Mouse (Mus musculus) limb, embryonic 15.5 days (tissue): ENCODE results near the gene Olfr385. TPM values are rescaled to one million over a fixed set of nuclear protein-coding genes. Genes with fewer than 3 reads are reported as not detected.
"Not testable (repeated sequence)": the region's sequence is repeated elsewhere in the genome, so short reads cannot be mapped to it uniquely, and the experiment has no call there.

Experiments
- ATAC-seq: fragments of 200-750 bp; cut with Nextera tagmentation; 2 replicates; pipeline ENCODE4 v1.8.0; 2017; ENCODE audit warnings: low read depth, moderate TSS enrichment; ENCODE audit not compliant: insufficient number of reproducible peaks, low FRiP score, low TSS enrichment
- H3K27ac ChIP-seq: fragments of 300-500 bp; sonication (generic); 2 replicates; pipeline ENCODE4 v1.5.1; 2015; ENCODE audit warnings: moderate library complexity, mild to moderate bottlenecking, inconsistent platforms
- H3K27me3 ChIP-seq: fragments of 300-500 bp; sonication (generic); 2 replicates; pipeline ENCODE4 v1.6.1; 2015; ENCODE audit warnings: inconsistent platforms
- H3K36me3 ChIP-seq: fragments of 300-500 bp; sonication (generic); 2 replicates; pipeline ENCODE4 v1.6.1; 2015; ENCODE audit warnings: inconsistent platforms
- H3K4me1 ChIP-seq: fragments of 300-500 bp; sonication (generic); 2 replicates; pipeline ENCODE4 v1.6.1; 2015; ENCODE audit warnings: inconsistent platforms
- H3K4me2 ChIP-seq: fragments of 300-500 bp; sonication (generic); 2 replicates; pipeline ENCODE4 v1.6.1; 2015; ENCODE audit warnings: mild to moderate bottlenecking, inconsistent platforms
- H3K4me3 ChIP-seq: fragments of 300-500 bp; sonication (generic); 2 replicates; pipeline ENCODE4 v1.5.1; 2015; ENCODE audit warnings: mild to moderate bottlenecking, inconsistent platforms
- H3K9ac ChIP-seq: fragments of 300-500 bp; sonication (generic); 2 replicates; pipeline ENCODE4 v1.6.1; 2015; ENCODE audit warnings: inconsistent platforms
- H3K9me3 ChIP-seq: fragments of 300-500 bp; sonication (generic); 2 replicates; pipeline ENCODE4 v1.6.1; 2016; ENCODE audit warnings: inconsistent platforms
- WGBS: fragments of 180-500 bp; shearing (Covaris S2); methylation state at CpG from one replicate; pipeline ENCODE4 v1.1.7; 2015; 5-methylcytosine and 5-hydroxymethylcytosine counted together
- polyA plus RNA-seq: library from polyadenylated mRNA; unstranded; fragments of >200 nt; fragmentation: Nextera tagmentation; extraction: Ambion mirVana; gene quantifications from 2 replicates; pipeline ENCODE4 v1.2.1, GENCODE M21; 2015

Gene Olfr385
- not detected in 2 replicates for polyA plus RNA-seq

- Histone ChIP-seq H3K4me3 (no peak within 1 kb of the TSS), H3K9ac (no peak within 1 kb of the TSS), H3K27ac (no peak within 1 kb of the TSS), H3K36me3 (no peaks in the 10 kb centered on the region), H3K9me3 (no peaks in the 10 kb centered on the region), H3K27me3 (no peaks in the 10 kb centered on the region), H3K4me1 (no peaks in the 10 kb centered on the region), H3K4me2 (no peak within 1 kb of the TSS)
- no peak for ATAC-seq
These were observed at the start of gene Olfr385 for GRCm38 (mm10) chr11:73592908-73593307. Gene Olfr385 (minus strand): TSS chr11:73593008.

GRCm38 (mm10) chr11:73598294-73598693, 5.5 kb upstream of the Olfr385 start, which contains the start of gene Olfr384:
Gene Olfr384 (plus strand): TSS chr11:73598594.
- Histone ChIP-seq H3K27me3 (no peaks in the 10 kb centered on the region), H3K27ac (no peak within 1 kb of the TSS)
- ATAC-seq = no peak

GRCm38 (mm10) chr11:73583188-73583587, 9.6 kb downstream of the Olfr385 start:
- not testable (repeated sequence) for H3K4me3 ChIP-seq, H3K27ac ChIP-seq, H3K4me1 ChIP-seq, H3K9ac ChIP-seq, H3K27me3 ChIP-seq, H3K4me2 ChIP-seq, ATAC-seq, H3K36me3 ChIP-seq, H3K9me3 ChIP-seq
- 81% methylated on average over 1 of the region's 1 CpGs for WGBS

More at GRCm38 (mm10) chr11:73598294-73598693, 5.5 kb upstream of the Olfr385 start, which contains the start of gene Olfr384:
- Histone ChIP-seq H3K9me3 (no peaks in the 10 kb centered on the region), H3K4me1 (no peaks in the 10 kb centered on the region), H3K4me3 (no peak within 1 kb of the TSS), H3K36me3 (no peaks in the 10 kb centered on the region), H3K4me2 (no peak within 1 kb of the TSS), H3K9ac (no peak within 1 kb of the TSS)

- ATAC-seq = no peak
- no peaks in the 10 kb centered on the region for H3K9me3 ChIP-seq
These were observed 12.9 kb downstream of the Olfr385 start for GRCm38 (mm10) chr11:73579871-73580270.

More at GRCm38 (mm10) chr11:73579871-73580270, 12.9 kb downstream of the Olfr385 start:
- H3K27me3 ChIP-seq = no peaks in the 10 kb centered on the region
- H3K4me1 ChIP-seq = no peaks in the 10 kb centered on the region
- H3K36me3 ChIP-seq = no peaks in the 10 kb centered on the region
- no peak overlapping the region for H3K9ac ChIP-seq
- H3K4me3 ChIP-seq = no peak overlapping the region
- H3K27ac ChIP-seq = no peak overlapping the region
- H3K4me2 ChIP-seq = no peak overlapping the region

Other genes with a start within 250 kb of the Olfr385 start
- not detected in 2 replicates for gene Olfr20, start 242.2 kb downstream of the Olfr385 start, polyA plus RNA-seq
- not detected in 2 replicates for gene Olfr376, start 221.8 kb downstream of the Olfr385 start, polyA plus RNA-seq
- not detected in 2 replicates for gene Olfr1, start 193.4 kb downstream of the Olfr385 start, polyA plus RNA-seq
- gene Olfr378, start 164.5 kb downstream of the Olfr385 start, polyA plus RNA-seq = not detected in 2 replicates
- gene Olfr380, start 135.5 kb downstream of the Olfr385 start, polyA plus RNA-seq = not detected in 2 replicates
- not detected in 2 replicates for gene Olfr381, start 101.4 kb downstream of the Olfr385 start, polyA plus RNA-seq
- gene Olfr382, start 75.8 kb downstream of the Olfr385 start, polyA plus RNA-seq = not detected in 2 replicates
- not detected in 2 replicates for gene Olfr384, start 5.6 kb upstream of the Olfr385 start, polyA plus RNA-seq
- not detected in 2 replicates for gene Zfp735, start 95.8 kb upstream of the Olfr385 start, polyA plus RNA-seq
- gene Olfr389, start 187.7 kb upstream of the Olfr385 start, polyA plus RNA-seq = not detected in 2 replicates
- not detected in 2 replicates for gene Olfr390, start 190.0 kb upstream of the Olfr385 start, polyA plus RNA-seq
- gene Olfr391-ps, start 210.0 kb upstream of the Olfr385 start, polyA plus RNA-seq = not detected in 2 replicates
- gene Olfr392, start 224.0 kb upstream of the Olfr385 start, polyA plus RNA-seq = not detected in 2 replicates